Mouse (Mus musculus): ENCODE measurements around the gene Fthl17c.
"Not testable (repeated sequence)": the region's sequence is repeated elsewhere in the genome, so short reads cannot be mapped to it uniquely, and the experiment has no call there.

Gene Fthl17c

DNA sequence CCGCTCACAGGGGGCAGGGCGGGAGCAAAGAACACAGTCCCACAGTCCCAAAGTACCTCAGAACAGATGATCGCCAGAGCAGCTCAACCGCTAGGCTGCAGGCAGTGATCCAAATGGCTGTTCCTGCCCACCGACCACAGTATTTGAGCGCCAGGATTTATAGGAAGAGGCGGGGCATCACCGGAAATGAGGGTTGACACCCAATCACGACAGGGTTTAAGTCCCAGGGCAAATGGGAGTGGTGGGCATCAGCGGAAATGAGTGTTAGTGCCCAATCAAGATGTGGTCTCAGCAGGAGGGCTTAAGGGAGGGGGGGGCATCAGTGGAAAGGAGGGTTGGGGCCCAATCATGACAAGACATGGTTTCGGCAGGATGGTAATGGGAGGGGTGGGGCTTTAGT lies at the start of gene Fthl17c:
TSS of gene Fthl17c (minus strand) at position 101 of the 400 bp plus-strand sequence.
- DNase-seq, result not testable (repeated sequence)

DNA sequence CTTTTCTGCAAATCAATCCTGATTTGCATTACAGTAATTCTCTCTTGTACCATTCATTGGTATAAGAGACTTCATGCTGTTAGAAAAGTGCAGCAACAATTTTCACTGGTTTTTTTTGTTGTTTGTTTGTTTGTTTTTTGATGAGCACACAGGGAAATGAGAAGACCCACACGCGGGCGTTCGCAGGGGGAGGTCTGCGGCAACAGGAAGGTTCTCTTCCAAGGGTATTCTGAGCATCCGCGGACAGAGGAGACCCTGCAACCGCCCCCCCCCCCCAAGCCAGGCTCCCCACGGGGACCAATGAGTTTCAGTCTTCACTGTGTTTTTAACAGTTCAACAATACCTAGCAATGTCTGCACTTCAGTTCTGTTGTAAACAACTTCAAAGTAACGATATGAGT lies 43.1 kb upstream of the Fthl17c start:
- no peak for DNase-seq

DNA sequence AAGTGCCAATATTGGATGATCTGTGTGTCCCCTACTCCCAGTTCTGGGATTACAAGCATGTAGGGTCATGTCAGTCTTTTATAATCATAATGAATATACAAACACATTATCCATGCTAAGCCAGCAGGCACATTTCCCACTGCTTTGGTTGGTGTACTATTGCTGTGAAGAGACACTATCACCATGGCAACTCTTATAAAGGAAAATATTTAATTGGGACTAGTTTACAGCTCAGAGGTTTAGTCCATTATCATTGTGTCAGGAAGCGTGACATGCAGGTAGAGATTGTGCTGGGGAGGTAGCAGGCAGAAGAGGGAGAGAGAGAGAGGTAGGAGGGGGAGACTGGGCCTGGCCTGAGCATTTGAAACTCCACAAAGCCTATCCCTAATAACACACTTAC lies 39.7 kb upstream of the Fthl17c start:
- no peak for DNase-seq

DNA sequence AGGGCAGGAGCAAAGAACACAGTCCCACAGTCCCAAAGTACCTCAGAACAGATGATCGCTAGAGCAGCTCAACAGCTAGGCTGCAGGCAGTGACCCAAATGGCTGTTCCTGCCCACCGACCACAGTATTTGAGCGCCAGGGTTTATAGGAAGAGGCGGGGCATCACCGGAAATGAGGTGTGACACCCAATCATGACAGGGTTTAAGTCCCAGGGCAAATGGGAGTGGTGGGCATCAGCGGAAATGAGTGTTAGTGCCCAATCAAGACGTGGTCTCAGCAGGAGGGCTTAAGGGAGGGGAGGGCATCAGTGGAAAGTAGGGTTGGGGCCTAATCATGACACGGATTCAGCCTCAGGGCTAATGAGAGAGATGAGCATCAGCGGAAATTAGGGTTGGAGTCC lies 10.3 kb upstream of the Fthl17c start, which contains the start of gene Fthl17d:
TSS of gene Fthl17d (minus strand) at position 101 of the 400 bp plus-strand sequence.
- not testable (repeated sequence) for DNase-seq

DNA sequence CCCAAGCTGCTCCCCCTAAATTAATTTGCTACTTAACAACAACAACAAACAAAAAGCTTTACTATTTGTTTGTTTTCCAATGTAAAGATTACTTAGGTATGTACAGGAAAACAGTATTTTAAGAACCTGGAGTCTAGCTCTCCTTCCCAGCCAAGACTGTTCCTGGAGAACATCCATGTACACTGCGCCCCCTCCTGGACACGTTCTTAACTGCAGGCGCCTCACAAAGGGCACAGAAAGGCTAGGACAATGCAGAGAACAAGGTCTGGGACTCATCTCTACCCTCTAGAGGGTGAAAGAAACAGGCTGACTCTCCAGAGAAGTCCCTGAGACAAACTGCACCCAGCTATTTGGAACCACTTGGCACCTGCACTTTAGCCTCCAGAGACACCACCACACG lies 11.7 kb downstream of the Fthl17c start:
- peak in 1 of 2 experiments; percentile 23 for DNase-seq

DNA sequence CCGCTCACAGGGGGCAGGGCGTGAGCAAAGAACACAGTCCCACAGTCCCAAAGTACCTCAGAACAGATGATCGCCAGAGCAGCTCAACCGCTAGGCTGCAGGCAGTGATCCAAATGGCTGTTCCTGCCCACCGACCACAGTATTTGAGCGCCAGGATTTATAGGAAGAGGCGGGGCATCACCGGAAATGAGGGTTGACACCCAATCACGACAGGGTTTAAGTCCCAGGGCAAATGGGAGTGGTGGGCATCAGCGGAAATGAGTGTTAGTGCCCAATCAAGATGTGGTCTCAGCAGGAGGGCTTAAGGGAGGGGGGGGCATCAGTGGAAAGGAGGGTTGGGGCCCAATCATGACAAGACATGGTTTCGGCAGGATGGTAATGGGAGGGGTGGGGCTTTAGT lies 13.5 kb downstream of the Fthl17c start, which contains the start of gene Fthl17b:
TSS of gene Fthl17b (minus strand) at position 101 of the 400 bp plus-strand sequence.
- not testable (repeated sequence) for DNase-seq

DNA sequence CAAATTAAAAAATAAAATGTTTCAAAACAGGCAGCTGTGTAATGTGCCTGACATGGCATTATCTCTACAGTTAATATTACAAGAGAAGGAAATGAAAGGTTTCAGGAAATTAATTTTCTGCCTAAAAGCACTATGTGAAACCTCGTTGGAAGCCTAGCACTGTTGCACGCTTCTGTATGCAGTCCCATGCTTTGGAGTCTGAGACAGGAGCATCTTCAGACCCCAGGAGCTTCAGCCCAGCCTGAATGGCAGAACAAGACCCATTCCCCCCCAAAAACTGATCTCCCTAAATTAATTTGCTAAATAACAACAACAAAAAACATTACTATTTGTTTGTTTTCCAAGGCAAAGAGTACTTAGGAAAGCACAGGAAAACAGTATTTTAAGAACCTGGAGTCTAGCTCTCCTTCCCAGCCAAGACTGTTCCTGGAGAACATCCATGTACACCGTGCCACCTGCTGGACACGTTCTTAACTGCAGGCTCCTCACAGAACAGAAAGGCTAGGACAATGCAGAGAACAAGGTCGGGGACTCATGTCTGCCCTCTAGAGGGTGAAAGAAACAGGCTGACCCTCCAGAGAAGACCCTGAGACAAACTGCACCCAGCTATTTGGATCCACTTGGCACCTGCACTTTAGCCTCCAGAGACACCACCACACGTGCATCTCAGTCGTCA lies 28.1 kb downstream of the Fthl17c start:
- DNase-seq, result peak; percentile 77 to 89

DNA sequence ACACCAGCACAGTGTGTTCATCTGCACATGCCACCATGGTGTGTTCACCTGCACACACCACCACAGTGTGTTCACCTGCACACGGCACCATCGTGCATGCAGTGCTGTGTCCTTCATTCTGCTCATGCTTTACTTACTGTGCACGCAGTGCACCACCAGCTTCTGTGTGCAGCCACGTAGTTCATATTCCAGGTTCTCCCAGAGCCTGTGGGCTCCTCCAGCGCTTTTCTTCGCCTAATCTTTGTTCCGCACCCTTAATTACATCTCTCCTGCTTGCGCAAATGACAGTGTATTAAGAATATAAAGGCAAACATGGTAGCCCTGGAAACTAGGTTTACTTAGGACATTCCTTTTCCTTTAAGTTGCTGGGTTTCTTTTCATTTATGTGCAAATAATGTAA lies 32.3 kb downstream of the Fthl17c start:
- DNase-seq, result no peak

DNA sequence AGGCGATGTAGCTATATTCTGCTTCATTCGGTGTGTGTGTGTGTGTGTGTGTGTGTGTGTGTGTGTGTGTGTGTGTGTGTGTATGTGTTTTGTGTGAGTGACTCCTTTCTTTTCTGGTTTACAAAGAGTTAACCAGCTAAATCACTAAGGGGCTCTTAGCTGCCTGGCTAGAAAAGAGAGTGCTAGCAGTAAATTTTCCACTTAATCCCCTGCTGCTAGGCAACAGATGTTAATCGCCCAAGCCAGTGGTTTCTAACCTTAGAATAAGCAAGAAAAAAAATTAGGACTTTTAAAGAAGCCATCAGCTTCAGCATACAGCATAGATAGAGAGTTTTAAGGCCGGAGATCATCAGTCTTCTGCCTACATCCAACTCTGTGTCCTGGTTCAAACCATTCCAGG lies 49.1 kb downstream of the Fthl17c start:
- DNase-seq, result no peak
